Mouse (Mus musculus): ENCODE data around the gene Mok. TPM values are rescaled to one million over a fixed set of nuclear protein-coding genes. Genes with fewer than 3 reads are reported as not detected.

Gene Mok
- total RNA-seq, 2 experiments from 2014 or later, result 0.75 to 1.1 TPM

- DNase-seq, result peak in 1 of 2 experiments; percentile 18
- intact Hi-C loops (cut with DNase I), result loop anchor here (1.0 kb wide), 1 partner anchor 38 kb away; the partner anchor contains the start of genes Cinp and Tecpr2
These were observed 10.2 kb upstream of the Mok start for GRCm38 (mm10) chr12:110850929-110851256.

DNA sequence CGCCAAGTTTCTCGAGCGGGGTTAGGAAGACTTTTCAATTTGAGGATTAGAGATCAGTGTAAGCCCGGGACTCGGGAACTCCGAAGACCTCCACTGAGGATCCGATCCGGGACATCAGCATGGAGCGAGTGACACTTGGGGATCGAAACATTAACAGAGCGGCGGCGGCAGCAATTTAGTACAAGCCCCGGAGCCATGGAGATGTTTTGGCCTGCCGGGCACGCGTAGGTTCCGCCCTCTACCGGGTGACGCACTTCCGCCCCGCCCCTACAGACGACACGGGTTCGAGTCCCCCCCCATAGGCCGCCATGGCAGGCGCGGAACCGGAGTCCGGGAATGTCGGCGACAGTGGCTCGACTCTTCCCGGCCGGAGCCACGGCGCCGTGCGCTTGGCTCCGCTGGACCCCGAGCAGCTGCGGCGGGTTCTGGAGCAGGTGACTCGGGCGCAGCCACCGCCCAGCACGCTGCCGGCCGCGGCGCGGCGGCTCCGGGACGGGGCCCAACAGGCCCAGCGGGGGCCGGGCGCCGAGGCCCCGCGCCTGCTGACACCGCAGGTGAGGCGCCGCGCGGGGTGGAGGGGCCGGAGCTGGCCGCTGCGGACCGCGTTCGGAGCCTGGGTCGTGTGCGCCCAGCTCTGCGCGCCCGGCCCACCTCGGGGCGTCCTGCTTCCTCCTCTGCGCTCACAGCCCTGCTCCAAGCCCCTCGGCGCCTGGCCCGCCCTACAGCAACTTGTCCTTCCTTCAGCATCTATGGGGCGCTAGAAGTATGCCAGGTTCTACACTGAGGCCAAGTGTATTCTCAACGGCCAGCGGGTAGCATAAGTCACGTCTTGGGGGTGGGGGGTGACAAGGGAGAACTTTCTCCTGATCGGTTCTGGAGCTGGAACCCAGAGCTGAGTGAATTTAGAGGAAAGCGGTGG is 9.5 kb upstream of the Mok start, which contains the start of gene Zfp839:
Gene Zfp839, plus strand, starts transcription at position 244 of the 919 bp plus-strand sequence.
- DNase-seq, result peak; percentile 91 to 93
- intact Hi-C loops (cut with DNase I), result loop anchor here (1.0 kb wide), 1 partner anchor 39 kb away; the partner anchor contains the start of genes Cinp and Tecpr2

DNA sequence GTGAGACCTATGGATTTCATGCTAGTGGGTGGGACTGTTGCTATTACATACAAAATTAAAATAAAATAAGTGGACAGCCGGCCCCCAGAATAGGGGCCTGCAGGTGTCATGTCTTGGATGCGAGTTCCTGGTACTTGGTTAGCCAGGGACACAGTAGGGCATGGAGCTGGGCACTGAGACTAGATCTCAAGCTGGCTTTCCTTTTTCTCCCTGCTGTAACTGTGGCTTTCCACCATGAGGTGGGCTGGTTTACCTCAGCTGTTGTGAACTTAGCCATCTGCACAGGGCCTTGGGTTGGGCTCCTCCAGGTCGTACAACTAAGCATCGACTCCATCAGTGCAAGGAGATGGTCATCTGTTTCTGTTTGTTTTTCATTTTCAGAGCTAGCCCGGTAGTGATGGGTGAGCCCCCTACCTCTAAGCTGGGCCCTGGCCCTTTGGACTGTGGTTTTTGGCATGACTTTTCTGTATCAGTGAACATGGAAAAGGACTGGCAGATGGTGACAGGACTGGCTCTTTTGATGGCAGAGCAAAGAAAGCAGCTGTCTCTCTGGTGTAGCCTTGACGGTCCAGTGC is 5.5 kb upstream of the Mok start:
- intact Hi-C loops (cut with DNase I), result loop anchor here (5.0 kb wide), 1 partner anchor 146 kb away; no protein-coding TSS in a partner anchor
- DNase-seq, result no peak

GRCm38 (mm10) chr12:110845131-110845880 is 4.6 kb upstream of the Mok start:
- DNase-seq, result peak; percentile 95 to 97
- intact Hi-C loops (cut with DNase I), result loop anchor here (2.0 to 5.0 kb wide), 2 partner anchors 147 to 149 kb away; no protein-coding TSS in a partner anchor

DNA sequence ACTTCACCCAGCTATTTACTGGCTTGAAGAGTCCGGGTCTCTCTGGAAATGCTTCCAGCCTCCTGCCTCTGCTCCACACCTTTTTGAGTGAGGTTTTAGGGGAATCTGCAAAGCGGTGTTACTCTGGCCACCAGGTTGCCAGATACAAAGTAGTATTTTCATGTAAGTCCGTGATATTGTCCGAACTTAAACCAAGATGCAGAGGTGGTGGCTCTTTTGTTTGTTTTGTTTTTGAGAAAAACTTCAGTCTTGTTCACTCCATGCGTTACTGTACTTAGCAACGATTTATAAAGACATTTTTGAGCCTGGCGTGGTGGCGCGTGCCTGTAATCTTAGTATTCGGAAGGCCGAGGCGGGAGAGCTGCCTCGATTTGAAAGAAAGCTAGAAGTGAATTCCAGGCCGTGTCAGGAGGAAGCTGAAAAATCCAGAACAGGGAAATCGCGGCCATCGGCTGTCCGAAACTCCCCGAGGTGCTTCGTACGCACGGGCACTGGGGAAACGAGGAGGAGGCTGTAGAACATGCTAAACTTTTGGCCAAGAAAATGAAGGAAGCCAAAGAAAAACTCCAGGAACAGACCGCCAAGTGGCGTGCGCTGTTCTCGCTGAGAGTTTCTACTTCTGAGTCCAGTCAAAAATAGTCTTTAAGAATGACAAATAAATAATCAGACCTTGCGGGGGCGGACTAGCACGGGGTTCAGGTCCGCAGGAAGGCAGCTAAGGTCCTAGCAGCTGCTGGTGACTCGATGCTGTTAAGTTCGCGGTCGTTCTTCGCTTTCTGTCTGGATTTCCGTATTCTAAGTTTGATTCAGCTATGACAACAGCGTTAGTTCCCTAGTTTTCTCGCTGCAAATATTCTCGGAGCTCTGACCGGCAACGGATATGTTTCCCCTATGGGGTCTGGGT is 3.7 kb upstream of the Mok start:
- peak in 1 of 2 experiments; percentile 49 for DNase-seq

DNA sequence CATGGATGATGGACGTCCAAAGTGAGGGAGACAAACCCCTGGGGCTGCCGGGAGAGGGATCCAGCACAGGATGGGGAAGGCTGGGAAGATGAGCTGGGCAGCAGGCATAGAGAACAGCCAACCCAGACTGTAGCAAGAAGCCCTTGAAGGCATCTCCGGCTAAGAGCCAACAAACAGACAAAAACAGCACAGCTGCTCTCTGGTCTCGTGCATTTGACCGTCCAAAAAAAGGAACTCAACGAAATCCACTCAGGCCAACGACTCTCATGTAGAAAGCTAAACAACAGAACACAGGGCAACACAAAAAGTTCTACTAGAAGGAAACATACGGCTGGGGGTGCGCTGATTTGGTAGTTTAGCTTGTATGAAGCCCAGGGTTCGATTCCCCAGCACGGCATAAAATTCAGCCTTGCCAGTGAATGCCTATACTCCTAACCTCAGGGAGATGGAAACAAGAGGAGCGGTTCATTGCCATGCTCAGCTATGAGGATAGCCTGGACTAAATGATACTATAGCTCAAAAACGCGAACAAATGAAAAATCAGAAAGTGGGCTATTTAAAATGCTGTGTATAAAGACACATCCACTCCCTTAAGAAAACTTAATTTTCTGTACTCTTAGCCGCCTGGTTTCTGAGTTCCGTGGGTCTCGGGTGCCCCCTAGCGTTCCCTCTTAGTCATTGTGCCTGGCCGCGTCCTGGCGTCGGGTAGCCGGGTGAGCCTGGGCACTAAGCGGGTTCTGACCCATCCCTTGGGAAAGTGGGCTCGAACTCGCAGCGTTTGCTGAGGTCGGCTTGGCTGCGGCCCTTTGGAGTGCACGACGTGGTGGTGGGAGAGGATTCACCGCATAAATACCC is 2.7 kb upstream of the Mok start:
- peak; percentile 90 to 91 for DNase-seq
- intact Hi-C loops (cut with DNase I), result loop anchor here (1.0 to 5.0 kb wide), 4 partner anchors 107 to 396 kb away; partner anchors contain the start of genes Ppp2r5c and Wdr20

More for the DNA sequence above, 3.7 kb upstream of the Mok start:
- intact Hi-C loops (cut with DNase I), result loop anchor here (2.0 to 5.0 kb wide), 3 partner anchors 148 to 397 kb away; partner anchors contain the start of gene Ppp2r5c

DNA sequence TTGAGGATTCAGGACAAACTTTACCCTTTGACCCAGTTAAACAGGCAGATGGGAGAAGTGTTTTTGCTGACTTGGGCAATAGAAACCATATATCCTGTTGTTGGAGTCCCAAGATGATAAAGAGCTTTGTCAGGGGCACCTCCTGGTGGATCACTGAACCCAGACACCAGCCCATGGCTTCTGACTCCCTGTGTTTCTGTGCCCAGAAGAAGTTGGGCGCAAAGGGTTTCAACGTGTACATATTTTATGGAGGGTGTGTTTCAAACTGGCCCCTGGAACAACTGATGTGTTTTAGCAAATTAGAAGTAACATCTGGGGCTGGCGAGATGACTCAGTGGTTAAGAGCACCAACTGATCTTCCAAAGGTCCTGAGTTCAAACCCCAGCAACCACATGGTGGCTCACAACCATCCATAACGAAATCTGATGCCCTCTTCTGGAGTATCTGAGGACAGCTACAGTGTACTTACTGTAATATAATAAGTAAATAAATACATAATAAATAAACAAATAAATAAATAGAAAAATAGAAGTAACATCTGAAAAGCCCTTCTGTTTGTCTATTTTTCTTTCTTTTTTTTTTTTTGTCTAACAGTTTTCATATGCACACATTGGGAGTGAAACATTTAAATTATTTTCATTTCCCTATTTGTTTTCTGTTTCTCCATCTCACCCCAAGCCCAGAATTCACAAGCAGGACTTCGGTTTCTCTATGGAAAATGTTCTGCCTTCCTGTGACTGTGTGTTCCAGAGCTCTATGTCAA is 1.2 kb upstream of the Mok start:
- intact Hi-C loops (cut with DNase I), result loop anchor here (1.0 to 5.0 kb wide), 3 partner anchors 105 to 424 kb away; partner anchors contain the start of genes Ppp2r5c and Wdr20
- no peak for DNase-seq

DNA sequence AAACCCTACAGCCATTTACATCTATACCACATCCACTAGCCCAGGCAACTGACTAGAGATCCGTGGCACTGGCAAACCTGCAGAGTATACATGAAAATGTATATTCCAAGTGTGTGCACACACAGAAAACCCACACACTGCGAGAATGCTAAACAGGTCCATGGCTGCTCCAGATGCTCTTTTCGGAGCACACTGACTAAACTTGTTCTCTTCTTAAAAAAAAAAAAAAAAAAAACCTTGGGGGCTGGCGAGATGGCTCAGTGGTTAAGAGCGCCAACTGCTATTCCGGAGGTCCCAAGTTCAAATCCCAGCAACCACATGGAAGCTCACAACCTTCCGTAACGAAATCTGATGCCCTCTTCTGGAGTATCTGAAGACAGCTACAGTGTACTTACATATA is 2.9 kb downstream of the Mok start:
- intact Hi-C loops (cut with DNase I), result no loop called here
- no peak for DNase-seq

DNA sequence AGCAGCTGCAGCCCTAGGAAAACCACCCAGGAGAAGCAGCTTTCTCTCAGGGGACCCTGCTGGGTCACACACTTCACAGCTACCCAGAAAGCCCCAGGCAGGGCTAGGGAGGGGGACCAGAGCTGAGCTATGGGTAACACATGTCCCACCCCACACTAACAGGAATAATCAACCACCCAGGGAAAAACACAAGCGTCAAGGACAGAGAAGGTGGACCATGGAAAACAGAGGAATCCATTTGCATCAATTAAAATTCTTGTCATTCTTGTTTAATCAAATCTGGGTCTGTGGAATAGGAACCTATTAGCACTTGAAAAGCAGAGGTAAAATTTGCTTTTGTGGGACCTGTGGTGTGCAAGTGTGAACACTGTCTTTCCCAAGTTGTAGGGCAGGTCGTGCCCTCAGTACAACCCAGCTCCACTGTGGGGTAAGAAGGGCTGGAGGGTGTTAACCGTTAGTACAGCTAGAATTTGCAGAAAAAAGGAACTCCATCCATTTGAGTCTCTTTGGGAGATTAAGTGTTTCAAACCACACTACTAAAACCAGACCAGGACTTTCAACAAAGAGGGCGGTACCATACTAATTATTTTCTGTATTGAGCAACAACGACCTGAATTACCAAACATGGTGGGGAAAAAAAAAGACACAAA is 3.4 kb downstream of the Mok start:
- DNase-seq, result no peak
- intact Hi-C loops (cut with DNase I), result no loop called here

DNA sequence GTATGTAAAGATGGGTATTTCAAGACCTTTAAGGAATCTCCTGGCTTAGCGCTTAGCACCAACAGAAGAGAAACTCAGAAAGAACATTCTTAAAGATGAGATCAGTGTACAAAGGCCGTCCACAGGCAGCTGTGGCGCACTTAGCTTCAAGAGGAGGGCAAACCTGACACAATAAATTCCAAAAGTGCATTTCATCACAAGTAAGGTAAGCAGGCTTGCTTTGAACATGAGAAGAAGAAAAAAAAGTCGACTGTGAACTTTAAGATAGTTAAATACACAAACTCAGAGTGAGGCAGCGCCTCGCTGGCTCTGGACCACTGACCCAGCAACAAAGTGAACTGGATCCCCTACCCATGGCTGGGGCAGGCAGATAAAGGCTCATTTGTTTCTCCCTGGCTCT is 4.0 kb downstream of the Mok start:
- no peak for DNase-seq
- intact Hi-C loops (cut with DNase I), result no loop called here

DNA sequence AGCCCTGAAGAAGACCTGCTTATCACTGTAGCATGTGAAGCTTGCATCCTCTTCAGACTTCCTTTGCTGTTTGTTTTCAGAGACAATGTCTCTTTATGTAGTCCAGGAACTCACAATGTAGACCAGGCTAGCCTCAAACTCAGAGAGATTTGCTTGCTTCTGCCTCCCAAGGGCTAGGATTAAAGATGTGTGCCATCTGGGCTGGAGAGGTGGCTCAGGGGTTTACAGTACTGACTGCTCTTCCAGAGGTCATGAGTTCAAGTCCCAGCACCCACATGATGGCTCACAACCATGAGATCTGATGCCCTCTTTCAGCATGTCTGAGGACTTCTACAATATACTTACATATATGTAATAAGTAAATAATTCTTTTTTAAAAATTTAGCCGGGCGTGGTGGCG is 5.6 kb downstream of the Mok start:
- intact Hi-C loops (cut with DNase I), result no loop called here
- no peak for DNase-seq

DNA sequence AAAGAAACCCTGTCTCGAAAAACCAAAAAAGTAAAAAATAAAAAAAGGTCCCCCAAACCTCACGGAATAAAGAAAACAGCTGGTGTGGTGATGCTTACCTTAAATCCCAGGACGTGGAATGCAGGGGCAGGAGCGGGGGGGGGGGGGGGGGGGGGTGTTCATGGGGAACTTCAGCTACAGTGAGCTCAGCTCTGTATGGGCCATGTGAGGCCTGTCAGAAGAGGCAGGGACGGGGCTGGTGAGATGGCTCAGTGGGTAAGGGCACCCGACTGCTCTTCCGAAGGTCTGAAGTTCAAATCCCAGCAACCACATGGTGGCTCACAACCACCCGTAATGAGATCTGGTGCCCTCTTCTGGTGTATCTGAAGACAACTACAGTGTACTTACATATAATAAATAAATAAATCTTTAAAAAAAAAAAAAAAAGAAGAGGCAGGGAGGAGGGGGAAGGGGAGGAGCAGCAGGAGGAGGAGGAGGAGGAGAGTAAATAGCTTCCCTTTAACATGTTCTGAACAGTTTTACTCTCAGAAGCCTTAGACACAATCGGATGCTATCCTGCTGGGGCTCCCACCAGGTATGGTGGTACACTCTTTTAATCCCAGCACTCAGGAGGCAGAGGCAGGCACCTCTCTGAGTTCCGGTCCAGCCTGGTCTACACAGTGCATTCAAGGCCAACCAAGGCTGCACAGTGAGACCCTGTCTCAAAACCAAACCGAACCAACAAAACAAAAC is 10.3 kb downstream of the Mok start:
- intact Hi-C loops (cut with DNase I), result no loop called here
- no peak for DNase-seq

GRCm38 (mm10) chr12:110828908-110829307 is 11.8 kb downstream of the Mok start:
- intact Hi-C loops (cut with DNase I), result no loop called here

GRCm38 (mm10) chr12:110822366-110822765 is 18.4 kb downstream of the Mok start:
- intact Hi-C loops (cut with DNase I), result no loop called here
- no peak for DNase-seq

More at GRCm38 (mm10) chr12:110828908-110829307, 11.8 kb downstream of the Mok start:
- no peak for DNase-seq

DNA sequence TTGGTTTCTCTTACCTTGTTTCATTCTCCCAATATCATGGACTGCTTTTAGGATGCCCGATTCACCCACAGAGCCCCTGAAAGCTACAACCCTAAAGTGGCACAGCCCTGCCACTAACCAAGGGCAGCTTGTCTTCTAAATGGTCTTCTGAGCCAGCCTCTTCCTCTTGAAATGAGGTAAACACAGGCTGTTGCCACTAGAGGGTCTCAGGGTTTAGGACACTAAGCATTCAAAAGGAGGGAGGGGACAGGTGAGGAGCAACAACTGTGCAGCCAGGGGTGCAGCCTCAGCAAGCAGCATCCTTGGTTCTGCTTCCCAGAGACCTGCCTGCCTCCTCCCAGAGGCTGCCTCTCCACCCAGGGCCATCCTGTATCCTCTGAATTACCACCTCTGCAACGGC is 19.0 kb downstream of the Mok start:
- intact Hi-C loops (cut with DNase I), result no loop called here
- no peak for DNase-seq

DNA sequence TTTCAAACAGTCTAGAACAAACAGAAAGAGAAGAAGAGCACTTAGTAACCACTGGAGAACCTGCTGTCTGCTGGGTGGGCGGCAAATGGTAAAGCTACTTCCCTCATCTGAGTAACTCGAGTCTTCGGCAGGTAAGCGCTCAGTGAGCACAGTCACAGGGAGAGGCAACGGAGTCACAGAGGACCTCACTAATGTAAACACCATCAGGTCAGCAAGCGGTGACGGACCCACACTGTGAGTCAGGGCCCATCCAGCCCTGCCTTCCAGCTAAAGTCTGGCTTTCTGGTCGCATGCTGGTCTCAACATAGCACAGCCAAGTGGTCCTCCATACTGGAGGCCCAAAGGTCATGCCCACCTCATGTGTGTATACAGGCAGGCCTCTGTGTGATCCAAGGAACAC is 21.4 kb downstream of the Mok start:
- intact Hi-C loops (cut with DNase I), result no loop called here
- DNase-seq, result no peak

GRCm38 (mm10) chr12:110816833-110817232 is 23.9 kb downstream of the Mok start:
- no peak for DNase-seq
- intact Hi-C loops (cut with DNase I), result no loop called here
